Mouse (Mus musculus): ENCODE results near the gene Cacna1a. TPM values are rescaled to one million over a fixed set of nuclear protein-coding genes. Genes with fewer than 3 reads are reported as not detected.

Cacna1a gene
- total RNA-seq, 4 experiments from 2014 or later: 6.3 to 18.1 (median 11.8) TPM

- no peak for DNase-seq
These were observed 154.2 kb downstream of the Cacna1a start for GRCm38 (mm10) chr8:84542481-84542880.

- DNase-seq: no peak
These were observed 157.3 kb downstream of the Cacna1a start for GRCm38 (mm10) chr8:84545522-84545921.

GRCm38 (mm10) chr8:84552457-84552856 lies 164.2 kb downstream of the Cacna1a start:
- DNase-seq: no peak

- DNase-seq: no peak
These were observed 164.9 kb downstream of the Cacna1a start for GRCm38 (mm10) chr8:84553106-84553505.

- DNase-seq: no peak
These were observed 165.4 kb downstream of the Cacna1a start for GRCm38 (mm10) chr8:84553617-84554016.

- DNase-seq: peak; percentile 29
These were observed 166.2 kb downstream of the Cacna1a start for GRCm38 (mm10) chr8:84554301-84555027.

GRCm38 (mm10) chr8:84555269-84555668 lies 167.0 kb downstream of the Cacna1a start:
- no peak for DNase-seq

GRCm38 (mm10) chr8:84557936-84558335 lies 169.7 kb downstream of the Cacna1a start:
- no peak for DNase-seq

GRCm38 (mm10) chr8:84559121-84559604 lies 170.9 kb downstream of the Cacna1a start:
- no peak for DNase-seq

GRCm38 (mm10) chr8:84561698-84562097 lies 173.5 kb downstream of the Cacna1a start:
- DNase-seq: no peak

GRCm38 (mm10) chr8:84564042-84564441 lies 175.8 kb downstream of the Cacna1a start:
- no peak for DNase-seq

- DNase-seq: no peak
These were observed 177.5 kb downstream of the Cacna1a start for GRCm38 (mm10) chr8:84565577-84566360.

GRCm38 (mm10) chr8:84566816-84567413 lies 178.7 kb downstream of the Cacna1a start:
- DNase-seq: no peak

GRCm38 (mm10) chr8:84567541-84567940 lies 179.3 kb downstream of the Cacna1a start:
- no peak for DNase-seq

- no peak for DNase-seq
These were observed 180.5 kb downstream of the Cacna1a start for GRCm38 (mm10) chr8:84568737-84569136.

- no peak for DNase-seq
These were observed 181.9 kb downstream of the Cacna1a start for GRCm38 (mm10) chr8:84569921-84570673.

- DNase-seq: no peak
These were observed 189.2 kb downstream of the Cacna1a start for GRCm38 (mm10) chr8:84577432-84577831.

- DNase-seq: no peak
These were observed 191.4 kb downstream of the Cacna1a start for GRCm38 (mm10) chr8:84579595-84579994.

- DNase-seq: no peak
These were observed 197.1 kb downstream of the Cacna1a start for GRCm38 (mm10) chr8:84585311-84585710.

- DNase-seq: no peak
These were observed 198.0 kb downstream of the Cacna1a start for GRCm38 (mm10) chr8:84586221-84586620.

GRCm38 (mm10) chr8:84588498-84588897 lies 200.3 kb downstream of the Cacna1a start:
- DNase-seq: peak; percentile 28

GRCm38 (mm10) chr8:84592015-84592662 lies 203.9 kb downstream of the Cacna1a start:
- peak; percentile 52 for DNase-seq
